Mouse (Mus musculus): ENCODE data around the gene Shb.

GRCm38 (mm10) chr4:45522956-45523355 is 9.3 kb downstream of the Shb start:
- no peak for TF ChIP-seq CTCF (IDR thresholded peaks at IDR 0.05; ENCODE audit: low read depth)
- no peak for TF ChIP-seq EP300 (IDR thresholded peaks at IDR 0.05; ENCODE audit: low read depth)
